Mouse (Mus musculus) kidney, postnatal 0 days (tissue): ENCODE results near the gene Spire2. TPM values are rescaled to one million over a fixed set of nuclear protein-coding genes. Genes with fewer than 3 reads are reported as not detected.

Source experiments
- ATAC-seq: fragments of 200-750 bp; cut with Nextera tagmentation; replicated peaks from 2 replicates; pipeline ENCODE4 v1.8.0; 2017; ENCODE audit warnings: low read depth, moderate number of reproducible peaks, moderate TSS enrichment, moderate library complexity; ENCODE audit not compliant: low FRiP score
- DNase-seq: peaks from one replicate; pipeline ENCODE4 v3.0.0-alpha.2; 2016; ENCODE audit warnings: low spot score
- H3K27ac ChIP-seq: fragments of 300-500 bp; sonication (generic); 2 replicates; pipeline ENCODE4 v1.5.1; 2014; ENCODE audit warnings: mild to moderate bottlenecking
- H3K27me3 ChIP-seq: fragments of 300-500 bp; sonication (generic); 2 replicates; pipeline ENCODE4 v1.6.1; 2014; ENCODE audit warnings: low read length, mixed read lengths; ENCODE audit not compliant: insufficient read depth
- H3K36me3 ChIP-seq: fragments of 300-500 bp; sonication (generic); 2 replicates; pipeline ENCODE4 v1.6.1; 2014; ENCODE audit warnings: low read length, mixed read lengths; ENCODE audit not compliant: insufficient read depth
- H3K4me1 ChIP-seq: fragments of 300-500 bp; sonication (generic); replicated peaks from 2 replicates; pipeline ENCODE4 v1.6.1; 2014; ENCODE audit warnings: antibody characterized with exemption, low read length, mixed read lengths; ENCODE audit not compliant: insufficient read depth
- H3K4me2 ChIP-seq: fragments of 300-500 bp; sonication (generic); 2 replicates; pipeline ENCODE4 v1.6.1; 2014; ENCODE audit warnings: mild to moderate bottlenecking, low read length, moderate library complexity, mixed read lengths
- H3K4me3 ChIP-seq: fragments of 300-500 bp; sonication (generic); replicated peaks from 2 replicates; pipeline ENCODE4 v1.5.1; 2014; ENCODE audit warnings: low read depth, low read length
- H3K9ac ChIP-seq: fragments of 300-500 bp; sonication (generic); 2 replicates; pipeline ENCODE4 v1.6.1; 2014; ENCODE audit warnings: low read depth, low read length
- H3K9me3 ChIP-seq: fragments of 300-500 bp; sonication (generic); replicated peaks from 2 replicates; pipeline ENCODE4 v1.6.1; 2016; ENCODE audit warnings: low read length, inconsistent platforms, mixed read lengths
- CTCF ChIP-seq: IDR thresholded peaks from 2 replicates; pipeline ENCODE4 v1.5.1; 2016; ENCODE audit warnings: antibody characterized with exemption, low read depth, mild to moderate bottlenecking, moderate library complexity
- WGBS: fragments of 180-500 bp; shearing (Covaris S2); extraction: QIAGEN DNeasy Blood & Tissue Kit; methylation state at CpG from one replicate; pipeline ENCODE4 v1.1.7; 2014; 5-methylcytosine and 5-hydroxymethylcytosine counted together
- polyA plus RNA-seq: library from polyadenylated mRNA; unstranded; fragments of >200 nt; fragmentation: Nextera tagmentation; extraction: Ambion mirVana; gene quantifications from 2 replicates; pipeline ENCODE4 v1.2.1, GENCODE M21; 2015

Gene Spire2
- polyA plus RNA-seq, 1 experiment from 2014 or later = 5.8 TPM

- Histone ChIP-seq H3K4me3 (no peak overlapping the region), H3K27me3 (no peaks in the 10 kb centered on the region), H3K9ac (no peak overlapping the region), H3K27ac (no peak overlapping the region), H3K4me2 (no peak overlapping the region), H3K9me3 (no peaks in the 10 kb centered on the region), H3K4me1 (no peaks in the 10 kb centered on the region), H3K36me3 (peaks cover 54% of the 10 kb centered on the region)
- no peak for ATAC-seq
- no peak for TF ChIP-seq CTCF
- 91% methylated on average over 8 of the region's 8 CpGs for WGBS
- DNase-seq = no peak
These were observed 50.0 kb downstream of the Spire2 start for GRCm38 (mm10) chr8:123382516-123382915.

GRCm38 (mm10) chr8:123384883-123385540, 52.5 kb downstream of the Spire2 start:
- Histone ChIP-seq H3K9ac (no peak overlapping the region), H3K9me3 (no peaks in the 10 kb centered on the region), H3K27ac (no peak overlapping the region), H3K4me2 (no peak overlapping the region), H3K4me1 (no peaks in the 10 kb centered on the region), H3K4me3 (no peak overlapping the region), H3K27me3 (no peaks in the 10 kb centered on the region), H3K36me3 (peaks cover 75% of the 10 kb centered on the region)
- peak; percentile 65 for TF ChIP-seq CTCF
- 68% methylated on average over 9 of the region's 9 CpGs for WGBS
- ATAC-seq = no peak
- peak; percentile 64 for DNase-seq

GRCm38 (mm10) chr8:123387041-123387440, 54.5 kb downstream of the Spire2 start:
- H3K36me3 ChIP-seq = peaks cover 86% of the 10 kb centered on the region
- WGBS = 83% methylated on average over 3 of the region's 3 CpGs
- TF ChIP-seq CTCF = no peak
- no peak overlapping the region for H3K4me2 ChIP-seq
- H3K4me1 ChIP-seq = no peaks in the 10 kb centered on the region
- no peak overlapping the region for H3K9ac ChIP-seq
- H3K4me3 ChIP-seq = no peak overlapping the region
- no peaks in the 10 kb centered on the region for H3K9me3 ChIP-seq
- DNase-seq (no peak), ATAC-seq (no peak)
- no peak overlapping the region for H3K27ac ChIP-seq
- no peaks in the 10 kb centered on the region for H3K27me3 ChIP-seq

- no peaks in the 10 kb centered on the region for H3K4me1 ChIP-seq
- H3K9me3 ChIP-seq = no peaks in the 10 kb centered on the region
- H3K27ac ChIP-seq = no peak overlapping the region
- no peak for ATAC-seq
- no peak for TF ChIP-seq CTCF
- H3K9ac ChIP-seq = no peak overlapping the region
- H3K4me2 ChIP-seq = no peak overlapping the region
- H3K4me3 ChIP-seq = no peak overlapping the region
- DNase-seq = no peak
- 93% methylated on average over 8 of the region's 8 CpGs for WGBS
- no peaks in the 10 kb centered on the region for H3K27me3 ChIP-seq
- peaks cover 87% of the 10 kb centered on the region for H3K36me3 ChIP-seq
These were observed 55.3 kb downstream of the Spire2 start for GRCm38 (mm10) chr8:123387801-123388200.

- TF ChIP-seq CTCF = no peak
- Histone ChIP-seq H3K27ac (no peak overlapping the region), H3K9ac (no peak overlapping the region), H3K27me3 (no peaks in the 10 kb centered on the region), H3K9me3 (no peaks in the 10 kb centered on the region), H3K4me2 (no peak overlapping the region), H3K4me1 (no peaks in the 10 kb centered on the region), H3K36me3 (peaks cover 86% of the 10 kb centered on the region), H3K4me3 (no peak overlapping the region)
- 94% methylated on average over 7 of the region's 7 CpGs for WGBS
- ATAC-seq (0 out of 2 replicates have a peak, but pooled peaks have one; percentile 36), DNase-seq (no peak)
These were observed 56.5 kb downstream of the Spire2 start for GRCm38 (mm10) chr8:123389026-123389425.

- WGBS = 91% methylated on average over 13 of the region's 13 CpGs
- ATAC-seq (no peak), DNase-seq (no peak)
- no peak for TF ChIP-seq CTCF
- Histone ChIP-seq H3K9me3 (no peaks in the 10 kb centered on the region), H3K9ac (no peak overlapping the region), H3K27me3 (no peaks in the 10 kb centered on the region), H3K4me2 (no peak overlapping the region), H3K4me1 (no peaks in the 10 kb centered on the region), H3K4me3 (no peak overlapping the region), H3K27ac (no peak overlapping the region), H3K36me3 (peaks cover 71% of the 10 kb centered on the region)
These were observed 65.8 kb downstream of the Spire2 start for GRCm38 (mm10) chr8:123398308-123398707.

- ATAC-seq (no peak), DNase-seq (no peak)
- Histone ChIP-seq H3K9me3 (no peaks in the 10 kb centered on the region), H3K36me3 (peaks cover 47% of the 10 kb centered on the region), H3K27me3 (no peaks in the 10 kb centered on the region), H3K4me3 (no peak overlapping the region), H3K4me1 (no peaks in the 10 kb centered on the region), H3K4me2 (no peak overlapping the region), H3K27ac (no peak overlapping the region), H3K9ac (no peak overlapping the region)
- whole genome bisulfite sequencing = 86% methylated on average over 9 of the region's 9 CpGs
- no peak for TF ChIP-seq CTCF
These were observed 69.4 kb downstream of the Spire2 start for GRCm38 (mm10) chr8:123401936-123402335.
